Mouse (Mus musculus): ENCODE measurements at regions not wholly inside any gene's neighbourhood (a gene's known extent, or its start where the extent isn't known, plus 50 kb on each side); places are given as distances from the start of the nearest gene placed in this dataset.
A peak's percentile ranks its signal among the peaks of the same experiment; 100 is the strongest.

- TF ChIP-seq EP300 (IDR thresholded peaks at IDR 0.05; ENCODE audit: insufficient read depth, low read depth, low read length): no peak
- TF ChIP-seq CTCF (IDR thresholded peaks at IDR 0.05): 0 out of 2 replicates have a peak, but pooled peaks have one; percentile 5
Observed at GRCm38 (mm10) chr1:190041096-190041706, 119.0 kb upstream of the Smyd2 start.
